Mouse (Mus musculus) common myeloid progenitor, adult 5-6 weeks (primary cell): ENCODE measurements around the gene Strada. TPM values are rescaled to one million over a fixed set of nuclear protein-coding genes. Genes with fewer than 3 reads are reported as not detected.

Experiments
- total RNA-seq: library from RNA; stranded (forward); fragments of 200-1000, 187-1606 nt; gene quantifications from 2 replicates; pipeline ENCODE4 v1.2.3, GENCODE M21; 2017

Gene Strada
- total RNA-seq, 1 experiment from 2014 or later: 25.4 TPM

Other genes with a start within 250 kb of the Strada start
- 1.4 and 2.2 TPM in 2 replicates for gene Cyb561, start 248.8 kb downstream of the Strada start, total RNA-seq
- 0.19 and 0.27 TPM in 2 replicates for gene Ace, start 234.2 kb downstream of the Strada start, total RNA-seq
- not detected in 2 replicates for gene Ace3, start 207.5 kb downstream of the Strada start, total RNA-seq
- not detected in 2 replicates for gene Kcnh6, start 194.0 kb downstream of the Strada start, total RNA-seq
- 56.2 and 68.3 TPM in 2 replicates for gene Dcaf7, start 165.3 kb downstream of the Strada start, total RNA-seq
- 14.5 and 21.1 TPM in 2 replicates for gene Taco1, start 136.1 kb downstream of the Strada start, total RNA-seq
- 14.7 and 28.0 TPM in 2 replicates for gene Map3k3, start 117.6 kb downstream of the Strada start, total RNA-seq
- gene Gm10840, start 41.3 kb downstream of the Strada start, total RNA-seq: not detected in 2 replicates
- 22.7 and 26.6 TPM in 2 replicates for gene Limd2, start 41.3 kb downstream of the Strada start, total RNA-seq
- gene Ccdc47, start 14.2 kb upstream of the Strada start, total RNA-seq: 170 and 212 TPM in 2 replicates
- gene Ddx42, start 14.8 kb upstream of the Strada start, total RNA-seq: 86.2 and 103 TPM in 2 replicates
- 172 and 203 TPM in 2 replicates for gene Ftsj3, start 53.9 kb upstream of the Strada start, total RNA-seq
- 102 and 109 TPM in 2 replicates for gene Psmc5, start 54.0 kb upstream of the Strada start, total RNA-seq
- gene Smarcd2, start 70.8 kb upstream of the Strada start, total RNA-seq: 211 and 253 TPM in 2 replicates
- 3.1 and 3.3 TPM in 2 replicates for gene Tcam1, start 74.5 kb upstream of the Strada start, total RNA-seq
- not detected in 2 replicates for gene Gh, start 99.7 kb upstream of the Strada start, total RNA-seq
- 16.6 and 19.8 TPM in 2 replicates for gene Cd79b, start 112.6 kb upstream of the Strada start, total RNA-seq
- 0.05 TPM in 1 of 2 replicates, not detected in the other for gene Scn4a, start 151.1 kb upstream of the Strada start, total RNA-seq
- gene Prr29, start 163.3 kb upstream of the Strada start, total RNA-seq: not detected in 2 replicates
- gene Icam2, start 185.9 kb upstream of the Strada start, total RNA-seq: 54.6 and 70.8 TPM in 2 replicates